ENCODE assay signal across 8 mouse cellular contexts in the genomic region with DNA sequence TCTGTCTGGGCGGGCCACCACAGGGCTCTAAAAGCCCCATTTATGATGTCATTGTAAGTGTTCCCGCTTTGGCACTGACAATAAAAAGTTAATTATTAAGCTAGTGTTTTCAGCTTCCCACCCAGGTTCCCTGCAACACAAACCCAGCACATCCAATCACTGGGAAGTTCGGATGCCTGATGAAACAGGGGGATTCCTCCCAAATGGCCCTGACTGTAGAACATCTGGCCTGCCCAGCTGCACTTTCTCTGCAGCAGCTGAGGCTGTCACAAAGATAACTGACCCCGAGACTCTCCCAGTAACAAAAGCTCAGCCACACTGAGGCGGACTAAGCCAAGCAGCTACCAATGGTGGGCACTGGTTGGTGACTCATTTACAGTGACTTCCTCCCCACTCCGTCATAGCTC. TPM values are rescaled to one million over a fixed set of nuclear protein-coding genes. Genes with fewer than 3 reads are reported as not detected.
DNase-seq lines count a peak whose midpoint lies in the region; ATAC-seq and TF ChIP-seq lines count a peak whose summit lies in the region.

No protein-coding gene starts in this region.

- peak; percentile 90 for ATAC-seq in intestine, postnatal 0 days
- ATAC-seq in liver, embryonic 14.5 days (ENCODE audit: insufficient read depth): peak; percentile 67
- ATAC-seq in stomach, embryonic 16.5 days (ENCODE audit: insufficient read depth, low FRiP score): peak; percentile 85

- peak overlapping the region; percentile 31; the same call in 1 of the 2 replicates for H3K27ac ChIP-seq in intestine, postnatal 0 days (ENCODE audit: low read depth, low read length)
- H3K27ac ChIP-seq in liver, embryonic 14.5 days: no peak overlapping the region
- peak overlapping the region; percentile 68 for H3K27ac ChIP-seq in stomach, embryonic 16.5 days (ENCODE audit: low read length)

- H3K4me3 ChIP-seq in intestine, postnatal 0 days (ENCODE audit: low read depth, low read length): peak overlapping the region; percentile 24
- no peak overlapping the region for H3K4me3 ChIP-seq in liver, embryonic 14.5 days (ENCODE audit: insufficient read depth in 1 of 2, low read depth in 2 of 2, low read length in 2 of 2)
- peak overlapping the region; percentile 30; the same call in 1 of the 2 replicates for H3K4me3 ChIP-seq in stomach, embryonic 16.5 days (replicated peaks; ENCODE audit: low read length)

- intact Hi-C loops in gastrocnemius, postnatal 14 days (cut with DNase I; ENCODE audit: low total_unique reads): no loop called here

- DNase-seq in gastrocnemius, postnatal 14 days: peak; percentile 29
- DNase-seq in gastrocnemius, adult 8-10 months (ENCODE audit: low spot score in 2 of 2): no peak
- DNase-seq in liver, embryonic 14.5 days (ENCODE audit: low read depth in 3 of 3, low spot score in 3 of 3): peak; percentile 20 to 26 (median 20)
- no peak for DNase-seq in T-cell, adult 2 months (ENCODE audit: low spot score)
- no peak for DNase-seq in ovary, postnatal 36 days (ENCODE audit: low spot score)
- no peak for DNase-seq in left cerebral cortex, adult 11 months (ENCODE audit: low spot score)

- no peaks in the 10 kb centered on the region for H3K27me3 ChIP-seq in intestine, postnatal 0 days (replicated peaks; ENCODE audit: control insufficient read depth, insufficient read depth, low read length)
- H3K27me3 ChIP-seq in liver, embryonic 14.5 days (ENCODE audit: control insufficient read depth, insufficient read depth, low read length): no peaks in the 10 kb centered on the region
- no peaks in the 10 kb centered on the region for H3K27me3 ChIP-seq in stomach, embryonic 16.5 days (ENCODE audit: control insufficient read depth, insufficient read depth, low read length)

- peaks cover 6% of the 10 kb centered on the region; the same call in 1 of the 2 replicates for H3K4me1 ChIP-seq in intestine, postnatal 0 days (replicated peaks; ENCODE audit: control insufficient read depth, insufficient read depth, low read length)
- peaks cover 0 to 17% of the 10 kb centered on the region in 2 experiments; a peak in 2 of 4 replicates for H3K4me1 ChIP-seq in liver, embryonic 14.5 days (replicated peaks; ENCODE audit: control insufficient read depth in 2 of 2, insufficient read depth in 2 of 2, low read length in 1 of 2)
- H3K4me1 ChIP-seq in stomach, embryonic 16.5 days (ENCODE audit: control insufficient read depth, insufficient read depth, low read length): peaks cover 13% of the 10 kb centered on the region; the same call in 1 of the 2 replicates

- no peaks in the 10 kb centered on the region for H3K9me3 ChIP-seq in intestine, postnatal 0 days (ENCODE audit: control insufficient read depth)
- H3K9me3 ChIP-seq in liver, embryonic 14.5 days (ENCODE audit: control insufficient read depth, low read length): no peaks in the 10 kb centered on the region
- H3K9me3 ChIP-seq in stomach, embryonic 16.5 days (replicated peaks; ENCODE audit: control insufficient read depth, low read length): no peaks in the 10 kb centered on the region

- no peak for TF ChIP-seq EP300 in liver, embryonic 14.5 days (IDR thresholded peaks at IDR 0.05; ENCODE audit: low read depth)

- H3K36me3 ChIP-seq in intestine, postnatal 0 days (ENCODE audit: control insufficient read depth, insufficient read depth): no peaks in the 10 kb centered on the region
- H3K36me3 ChIP-seq in liver, embryonic 14.5 days (replicated peaks; ENCODE audit: control insufficient read depth, insufficient read depth, low read depth): no peaks in the 10 kb centered on the region
- H3K36me3 ChIP-seq in stomach, embryonic 16.5 days (ENCODE audit: control insufficient read depth, insufficient read depth, low read length): no peaks in the 10 kb centered on the region

- peak overlapping the region; percentile 63 for H3K4me2 ChIP-seq in intestine, postnatal 0 days (replicated peaks; ENCODE audit: low read depth)
- H3K4me2 ChIP-seq in liver, embryonic 14.5 days (ENCODE audit: low read depth): 0 out of 2 replicates have a peak overlapping the region, but pooled peaks have one; percentile 8
- peak overlapping the region; percentile 48 for H3K4me2 ChIP-seq in stomach, embryonic 16.5 days (ENCODE audit: low read depth, low read length)

- no peak overlapping the region for H3K9ac ChIP-seq in intestine, postnatal 0 days (ENCODE audit: low read depth, low read length)
- no peak overlapping the region for H3K9ac ChIP-seq in liver, embryonic 14.5 days (replicated peaks)
- H3K9ac ChIP-seq in stomach, embryonic 16.5 days (ENCODE audit: low read length): no peak overlapping the region

- WGBS in intestine, postnatal 0 days: 9% methylated on average over 6 of the region's 6 CpGs
- WGBS in liver, embryonic 14.5 days (ENCODE audit: insufficient replicate concordance): 15% methylated on average over 6 of the region's 6 CpGs
- 13% methylated on average over 6 of the region's 6 CpGs for WGBS in stomach, embryonic 16.5 days

- no peak for TF ChIP-seq CTCF in intestine, postnatal 0 days (IDR thresholded peaks at IDR 0.05; ENCODE audit: low read depth)
- TF ChIP-seq CTCF in liver, embryonic 14.5 days (IDR thresholded peaks at IDR 0.05; ENCODE audit: low read depth): no peak

RNA-seq across cellular contexts. Expression of gene Ric8b, which starts 31.2 kb away (rescaled TPM):
- 10 to 100 TPM; 34.5 to 35.0 TPM for total RNA-seq in gastrocnemius, postnatal 14 days (2021)
- 10 to 100 TPM; 36.0 to 50.3 (median 38.3) TPM for total RNA-seq in gastrocnemius, adult 8-10 months (2022)
- polyA plus RNA-seq in intestine, postnatal 0 days (2015; fragmentation: Nextera tagmentation; extraction: Ambion mirVana): 6.7 and 7.0 TPM in 2 replicates
- 4.2 and 4.5 TPM in 2 replicates for polyA plus RNA-seq in liver, embryonic 14.5 days (2012; rRNA removed)
- 2.6 and 2.8 TPM in 2 replicates for polyA plus RNA-seq in liver, embryonic 14.5 days (2014; fragmentation: Nextera tagmentation; extraction: Ambion mirVana)
- polyA plus RNA-seq in stomach, embryonic 16.5 days (2015; fragmentation: Nextera tagmentation; extraction: Ambion mirVana): 17.6 and 18.2 TPM in 2 replicates

Comparison
In these comparisons a context has a peak if more than half of its experiments do, and no peak if none do; other contexts are left out.
1. DNase-seq: peak in gastrocnemius, postnatal 14 days (single experiment) and liver, embryonic 14.5 days (3 of 3); none in gastrocnemius, adult 8-10 months (0 of 2), T-cell, adult 2 months (single experiment), ovary, postnatal 36 days (single experiment) and left cerebral cortex, adult 11 months (single experiment).
2. H3K4me2 ChIP-seq: peak in every context shown above with its lines; median percentile 63 in intestine, postnatal 0 days; 48 in stomach, embryonic 16.5 days; 8 in liver, embryonic 14.5 days.
3. H3K4me3 ChIP-seq: peak in intestine, postnatal 0 days (single experiment) and stomach, embryonic 16.5 days (single experiment); none in liver, embryonic 14.5 days (0 of 2).
4. Peak in every context shown above with its lines, with median percentiles within 50 percentile points of each other: ATAC-seq.